Mouse (Mus musculus) heart, postnatal 0 days (tissue): ENCODE data around the gene Bhlhe23. TPM values are rescaled to one million over a fixed set of nuclear protein-coding genes. Genes with fewer than 3 reads are reported as not detected.

ENCODE experiments used
- ATAC-seq: fragments of 200-750 bp; cut with Nextera tagmentation; 2 replicates; pipeline ENCODE4 v1.8.0; 2017; ENCODE audit warnings: low read depth, moderate number of reproducible peaks, moderate library complexity; ENCODE audit not compliant: insufficient read depth
- DNase-seq: peaks from one replicate; pipeline ENCODE4 v3.0.0-alpha.2; 2016; ENCODE audit warnings: low spot score
- H3K27ac ChIP-seq: fragments of 300-500 bp; sonication (generic); 2 replicates; pipeline ENCODE4 v1.5.1; 2014; ENCODE audit warnings: low read depth, mild to moderate bottlenecking
- H3K27me3 ChIP-seq: fragments of 300-500 bp; sonication (generic); 2 replicates; pipeline ENCODE4 v1.6.1; 2014; ENCODE audit warnings: low read length, mixed read lengths; ENCODE audit not compliant: control insufficient read depth, insufficient read depth
- H3K36me3 ChIP-seq: fragments of 300-500 bp; sonication (generic); replicated peaks from 2 replicates; pipeline ENCODE4 v1.6.1; 2014; ENCODE audit warnings: low read length, mixed read lengths; ENCODE audit not compliant: control insufficient read depth, insufficient read depth
- H3K4me1 ChIP-seq: fragments of 300-500 bp; sonication (generic); 2 replicates; pipeline ENCODE4 v1.6.1; 2014; ENCODE audit warnings: antibody characterized with exemption; ENCODE audit not compliant: control insufficient read depth, insufficient read depth
- H3K4me2 ChIP-seq: fragments of 300-500 bp; sonication (generic); 2 replicates; pipeline ENCODE4 v1.6.1; 2014; ENCODE audit warnings: low read depth, mild to moderate bottlenecking, low read length, moderate library complexity
- H3K4me3 ChIP-seq: fragments of 300-500 bp; sonication (generic); 2 replicates; pipeline ENCODE4 v1.5.1; 2014; ENCODE audit warnings: low read depth, low read length
- H3K9ac ChIP-seq: fragments of 300-500 bp; sonication (generic); replicated peaks from 2 replicates; pipeline ENCODE4 v1.6.1; 2014; ENCODE audit warnings: low read depth, low read length, mixed read lengths
- H3K9me3 ChIP-seq: fragments of 300-500 bp; sonication (generic); replicated peaks from 2 replicates; pipeline ENCODE4 v1.6.1; 2016; ENCODE audit warnings: low read length; ENCODE audit not compliant: control insufficient read depth
- CTCF ChIP-seq: IDR thresholded peaks from 2 replicates; pipeline ENCODE4 v1.5.1; 2016; ENCODE audit warnings: antibody characterized with exemption, control low read depth, low read depth
- EP300 ChIP-seq: IDR thresholded peaks from 2 replicates; pipeline ENCODE4 v1.6.1; 2016; ENCODE audit warnings: antibody characterized with exemption, low read depth
- WGBS: fragments of 180-500 bp; shearing (Covaris S2); extraction: QIAGEN DNeasy Blood & Tissue Kit; methylation state at CpG from one replicate; pipeline ENCODE4 v1.1.7; 2014; 5-methylcytosine and 5-hydroxymethylcytosine counted together
- polyA plus RNA-seq: library from polyadenylated mRNA; unstranded; fragments of >200 nt; fragmentation: Nextera tagmentation; extraction: Ambion mirVana; gene quantifications from 2 replicates; pipeline ENCODE4 v1.2.1, GENCODE M21; 2015
- total RNA-seq: library from RNA; depleted of rRNA; stranded (reverse); fragments of >200 nt; gene quantifications from 2 replicates; pipeline ENCODE4 v1.2.3, GENCODE M21; 2014; ENCODE audit warnings: low replicate concordance; rRNA removed

Gene Bhlhe23
- total and polyA plus RNA-seq, 2 experiments from 2014 or later: not detected

- no peaks in the 10 kb centered on the region for H3K27me3 ChIP-seq
- no peak within 1 kb of the TSS for H3K27ac ChIP-seq
- H3K36me3 ChIP-seq: peaks cover 39% of the 10 kb centered on the region
- peaks cover 15% of the 10 kb centered on the region; the same call in 1 of the 2 replicates for H3K4me1 ChIP-seq
- no peaks in the 10 kb centered on the region for H3K9me3 ChIP-seq
- H3K9ac ChIP-seq: 0 out of 2 replicates have a peak within 1 kb of the TSS, but pooled peaks have one; percentile 29
- DNase-seq (no peak), ATAC-seq (peak; percentile 76)
- H3K4me3 ChIP-seq: peak within 1 kb of the TSS; percentile 2; the same call in 1 of the 2 replicates
- WGBS: 4% methylated on average over 17 of the region's 18 CpGs
- H3K4me2 ChIP-seq: peak within 1 kb of the TSS; percentile 43
- TF ChIP-seq CTCF (no peak), EP300 (no peak)
These were observed 51.9 kb downstream of the Bhlhe23 start, which contains the start of gene Slc17a9 for GRCm38 (mm10) chr2:180724585-180725413. Slc17a9 (plus strand) TSS chr2:180725263.

Other genes with a start within 250 kb of the Bhlhe23 start
- gene Mrgbp, start 195.6 kb downstream of the Bhlhe23 start, total RNA-seq: 40.5 and 54.3 TPM in 2 replicates
- 19.5 and 20.5 TPM in 2 replicates for gene Mrgbp, start 195.6 kb downstream of the Bhlhe23 start, polyA plus RNA-seq
- gene Ogfr, start 187.7 kb downstream of the Bhlhe23 start, total RNA-seq: 81.0 and 81.6 TPM in 2 replicates
- gene Ogfr, start 187.7 kb downstream of the Bhlhe23 start, polyA plus RNA-seq: 33.0 and 39.3 TPM in 2 replicates
- gene Col9a3, start 179.1 kb downstream of the Bhlhe23 start, total RNA-seq: 0.62 and 1.3 TPM in 2 replicates
- 0.77 and 1.3 TPM in 2 replicates for gene Col9a3, start 179.1 kb downstream of the Bhlhe23 start, polyA plus RNA-seq
- gene Tcfl5, start 134.2 kb downstream of the Bhlhe23 start, total RNA-seq: 0.04 and 0.12 TPM in 2 replicates
- not detected in 2 replicates for gene Tcfl5, start 134.2 kb downstream of the Bhlhe23 start, polyA plus RNA-seq
- gene Dido1, start 66.9 kb downstream of the Bhlhe23 start, total RNA-seq: 22.8 and 28.3 TPM in 2 replicates
- 9.9 and 12.2 TPM in 2 replicates for gene Dido1, start 66.9 kb downstream of the Bhlhe23 start, polyA plus RNA-seq
- gene Gid8, start 66.8 kb downstream of the Bhlhe23 start, total RNA-seq: 26.7 and 29.8 TPM in 2 replicates
- gene Gid8, start 66.8 kb downstream of the Bhlhe23 start, polyA plus RNA-seq: 51.9 and 52.6 TPM in 2 replicates
- gene Slc17a9, start 51.6 kb downstream of the Bhlhe23 start, total RNA-seq: 1.5 TPM in 1 of 2 replicates, not detected in the other
- 0.44 and 0.60 TPM in 2 replicates for gene Slc17a9, start 51.6 kb downstream of the Bhlhe23 start, polyA plus RNA-seq
- 15.8 and 51.0 TPM in 2 replicates for gene Ythdf1, start 144.0 kb upstream of the Bhlhe23 start, total RNA-seq
- gene Ythdf1, start 144.0 kb upstream of the Bhlhe23 start, polyA plus RNA-seq: 27.1 and 27.7 TPM in 2 replicates
- gene Birc7, start 152.1 kb upstream of the Bhlhe23 start, total RNA-seq: 0.84 TPM in 1 of 2 replicates, not detected in the other
- 0.07 and 0.10 TPM in 2 replicates for gene Birc7, start 152.1 kb upstream of the Bhlhe23 start, polyA plus RNA-seq
- 8.6 and 9.8 TPM in 2 replicates for gene Nkain4, start 177.8 kb upstream of the Bhlhe23 start, total RNA-seq
- gene Nkain4, start 177.8 kb upstream of the Bhlhe23 start, polyA plus RNA-seq: 27.6 and 29.6 TPM in 2 replicates
- 40.9 and 58.7 TPM in 2 replicates for gene Arfgap1, start 190.3 kb upstream of the Bhlhe23 start, total RNA-seq
- gene Arfgap1, start 190.3 kb upstream of the Bhlhe23 start, polyA plus RNA-seq: 51.0 and 51.4 TPM in 2 replicates
- gene Col20a1, start 209.6 kb upstream of the Bhlhe23 start, total RNA-seq: 0.15 and 2.0 TPM in 2 replicates
- 0.05 TPM in 2 replicates for gene Col20a1, start 209.6 kb upstream of the Bhlhe23 start, polyA plus RNA-seq